Mouse (Mus musculus) kidney, adult 2 months (tissue): Measurements from ENCODE around the gene Rpl23a. TPM values are rescaled to one million over a fixed set of nuclear protein-coding genes. Genes with fewer than 3 reads are reported as not detected.

Source experiments
- DNase-seq: peaks from one replicate; pipeline ENCODE4 v3.0.0; 2021
- H3K27ac ChIP-seq: fragments of 200-500 bp; 2 replicates; pipeline ENCODE4 v1.5.1; 2012; ENCODE audit warnings: low read depth, low read length, control low read depth, inconsistent platforms; ENCODE audit not compliant: insufficient read depth
- H3K27me3 ChIP-seq: fragments of 200-500 bp; replicated peaks from 2 replicates; pipeline ENCODE4 v1.6.1; 2012; ENCODE audit warnings: mild to moderate bottlenecking, moderate library complexity, low read length, inconsistent platforms; ENCODE audit not compliant: control insufficient read depth, insufficient read depth
- H3K36me3 ChIP-seq: fragments of 200-500 bp; 2 replicates; pipeline ENCODE4 v1.6.1; 2012; ENCODE audit warnings: mild to moderate bottlenecking, moderate library complexity, low read length, inconsistent platforms; ENCODE audit not compliant: control insufficient read depth, insufficient read depth
- H3K4me1 ChIP-seq: fragments of 200-500 bp; 2 replicates; pipeline ENCODE4 v1.6.1; 2011; ENCODE audit warnings: low read length; ENCODE audit not compliant: control insufficient read depth, insufficient read depth
- H3K4me3 ChIP-seq: fragments of 200-500 bp; 2 replicates; pipeline ENCODE4 v1.5.1; 2011; ENCODE audit warnings: mild to moderate bottlenecking, low read depth, low read length, control low read depth; ENCODE audit not compliant: insufficient read depth
- CTCF ChIP-seq: fragments of 200-500 bp; conservative IDR thresholded peaks from 2 replicates; pipeline ENCODE4 v1.5.1; 2011; ENCODE audit warnings: low read depth, mild to moderate bottlenecking, control low read depth, low read length, moderate library complexity, mixed read lengths; ENCODE audit not compliant: insufficient read depth, insufficient read length
- POLR2A ChIP-seq: fragments of 200-500 bp; IDR thresholded peaks from one replicate; pipeline ENCODE4 v1.6.1; 2011; ENCODE audit warnings: low read depth, low read length, control low read depth
- WGBS: fragments of 180-500 bp; shearing (Covaris S2); methylation state at CpG from one replicate; pipeline ENCODE4 v1.1.7; 2018; 5-methylcytosine and 5-hydroxymethylcytosine counted together
- polyA plus RNA-seq: library from polyadenylated mRNA; depleted of rRNA; stranded (reverse); fragments of >200 nt; gene quantifications from 2 replicates; pipeline ENCODE4 v1.2.3, GENCODE M21; 2012

Rpl23a gene
- polyA plus RNA-seq, 1 experiment: 278 TPM

DNA sequence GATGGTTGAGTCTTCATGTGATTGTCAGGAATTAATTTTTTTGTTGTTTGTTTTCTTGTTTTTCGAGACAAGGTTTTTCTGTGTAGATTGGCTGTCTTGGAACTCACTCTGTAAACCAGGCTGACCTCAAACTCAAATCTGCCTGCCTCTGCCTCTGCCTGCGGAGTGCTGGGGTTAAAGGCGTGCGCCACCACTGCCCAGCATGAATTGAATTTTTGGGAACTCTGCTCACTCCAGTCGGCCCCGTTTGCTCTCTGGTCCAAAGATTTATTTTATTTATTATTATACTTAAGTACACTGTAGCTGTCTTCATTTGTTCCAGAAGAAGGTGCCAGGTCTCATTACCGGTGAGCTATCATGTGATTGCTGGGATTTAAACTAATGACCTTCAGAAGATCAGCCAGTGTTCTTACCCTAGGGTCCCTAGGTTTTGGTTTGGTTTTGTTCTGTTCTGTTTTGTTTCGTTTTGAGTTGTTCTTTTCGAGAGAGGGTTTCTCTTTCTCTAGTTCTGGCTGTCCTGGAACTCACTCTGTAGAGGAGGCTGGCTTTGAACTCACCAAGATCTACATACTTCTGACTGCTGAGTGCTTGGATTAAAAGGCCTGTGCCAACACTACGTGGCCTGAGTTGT lies 615 bp upstream of the Rpl23a start:
- H3K4me1 ChIP-seq: peaks cover 12% of the 10 kb centered on the region; the same call in 1 of the 2 replicates
- 0 out of 2 replicates have a peak overlapping the region, but pooled peaks have one; percentile 28 for H3K27ac ChIP-seq
- TF ChIP-seq POLR2A (no peak), CTCF (no peak)
- H3K36me3 ChIP-seq: peaks cover 4% of the 10 kb centered on the region; the same call in 1 of the 2 replicates
- DNase-seq: no peak
- no peak overlapping the region for H3K4me3 ChIP-seq
- H3K27me3 ChIP-seq: no peaks in the 10 kb centered on the region
- 49% methylated on average over 10 of the region's 10 CpGs for whole genome bisulfite sequencing

DNA sequence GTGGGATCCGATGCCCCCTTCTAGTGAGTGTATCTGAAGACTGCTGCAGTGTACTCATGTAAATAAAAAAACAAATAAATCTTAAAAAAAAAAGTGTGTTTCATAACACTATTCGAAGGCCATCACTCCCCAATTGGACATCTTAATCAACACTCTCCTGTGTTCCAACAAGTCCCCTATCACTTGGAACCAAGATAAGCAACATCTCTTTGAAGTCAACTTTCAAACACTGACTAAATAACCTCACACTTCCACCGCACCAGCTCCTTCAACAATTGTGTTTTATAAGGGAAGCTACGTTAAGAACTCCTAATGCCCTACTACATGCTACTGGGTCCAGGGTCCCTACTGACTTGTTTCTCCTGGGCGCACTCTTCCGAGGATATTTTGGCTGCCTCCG lies 934 bp downstream of the Rpl23a start:
- TF ChIP-seq CTCF (no peak), POLR2A (no peak)
- Histone ChIP-seq H3K4me3 (peak overlapping the region; percentile 100), H3K4me1 (peaks cover 9% of the 10 kb centered on the region; the same call in 1 of the 2 replicates), H3K36me3 (peaks cover 4% of the 10 kb centered on the region; the same call in 1 of the 2 replicates), H3K27me3 (no peaks in the 10 kb centered on the region), H3K27ac (no peak overlapping the region)
- no peak for DNase-seq
- 6% methylated on average over 7 of the region's 7 CpGs for WGBS

DNA sequence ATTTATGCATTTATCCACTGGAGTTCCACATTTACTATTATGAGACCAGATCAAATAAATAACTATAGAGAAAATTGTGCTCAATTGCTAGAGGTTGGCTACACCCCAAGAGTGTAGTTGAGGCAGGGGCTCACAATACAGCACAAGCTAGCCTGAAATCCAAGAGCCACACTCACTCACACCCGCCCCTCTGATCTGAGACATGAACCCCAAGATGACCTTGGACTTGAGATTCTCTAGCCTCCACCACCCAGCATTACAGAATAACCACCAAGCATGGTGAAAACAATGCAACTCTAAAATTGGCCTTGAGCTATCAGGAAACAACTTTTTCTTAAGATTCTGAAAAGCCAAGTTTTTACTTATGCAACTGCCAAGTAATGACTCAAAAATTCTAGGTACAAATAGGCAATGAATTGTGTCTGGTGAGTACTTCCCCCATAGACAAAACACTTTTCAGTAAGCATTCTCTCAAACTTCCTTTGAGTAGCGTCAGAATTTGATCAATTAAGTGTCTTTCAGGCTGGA lies 1.5 kb downstream of the Rpl23a start:
- 36% methylated on average over 2 of the region's 2 CpGs for WGBS
- Histone ChIP-seq H3K4me1 (peaks cover 9% of the 10 kb centered on the region; the same call in 1 of the 2 replicates), H3K27ac (no peak overlapping the region), H3K4me3 (no peak overlapping the region), H3K36me3 (peaks cover 4% of the 10 kb centered on the region; the same call in 1 of the 2 replicates), H3K27me3 (no peaks in the 10 kb centered on the region)
- DNase-seq: no peak
- no peak for TF ChIP-seq CTCF
- TF ChIP-seq POLR2A: no peak

DNA sequence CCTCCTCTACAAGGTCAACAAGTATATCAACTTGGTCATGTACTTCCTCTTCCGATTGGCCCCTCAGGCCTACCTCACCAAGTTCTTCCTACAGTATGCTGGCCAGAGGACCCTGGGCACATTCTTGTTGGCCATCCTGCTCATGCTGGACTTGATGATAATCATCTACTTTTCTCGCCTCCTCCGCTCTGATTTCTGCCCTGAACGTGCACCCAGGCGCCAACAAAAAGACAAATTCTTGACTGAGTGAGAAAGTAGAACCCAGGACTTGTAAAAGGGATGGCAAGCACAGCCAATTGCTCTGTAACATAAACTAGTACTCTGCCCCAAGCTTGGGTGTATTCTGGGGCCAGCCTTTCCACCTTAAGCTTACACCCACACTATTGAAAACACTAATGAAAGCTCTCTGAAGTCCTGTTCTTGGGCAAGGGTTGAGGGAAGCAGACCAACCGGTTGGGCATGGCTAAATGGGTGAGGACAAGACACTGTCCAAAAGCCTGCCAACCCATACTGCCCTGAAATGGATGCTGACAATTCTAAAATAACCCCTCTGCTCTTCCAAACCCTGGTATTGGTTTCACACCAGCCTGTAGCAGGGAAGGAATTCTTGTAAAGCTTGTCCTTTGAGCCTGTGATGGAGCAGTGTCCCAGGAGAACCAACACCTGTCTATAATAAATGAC lies 3.2 kb downstream of the Rpl23a start:
- peaks cover 4% of the 10 kb centered on the region; the same call in 1 of the 2 replicates for H3K36me3 ChIP-seq
- WGBS: 62% methylated on average over 6 of the region's 6 CpGs

DNA sequence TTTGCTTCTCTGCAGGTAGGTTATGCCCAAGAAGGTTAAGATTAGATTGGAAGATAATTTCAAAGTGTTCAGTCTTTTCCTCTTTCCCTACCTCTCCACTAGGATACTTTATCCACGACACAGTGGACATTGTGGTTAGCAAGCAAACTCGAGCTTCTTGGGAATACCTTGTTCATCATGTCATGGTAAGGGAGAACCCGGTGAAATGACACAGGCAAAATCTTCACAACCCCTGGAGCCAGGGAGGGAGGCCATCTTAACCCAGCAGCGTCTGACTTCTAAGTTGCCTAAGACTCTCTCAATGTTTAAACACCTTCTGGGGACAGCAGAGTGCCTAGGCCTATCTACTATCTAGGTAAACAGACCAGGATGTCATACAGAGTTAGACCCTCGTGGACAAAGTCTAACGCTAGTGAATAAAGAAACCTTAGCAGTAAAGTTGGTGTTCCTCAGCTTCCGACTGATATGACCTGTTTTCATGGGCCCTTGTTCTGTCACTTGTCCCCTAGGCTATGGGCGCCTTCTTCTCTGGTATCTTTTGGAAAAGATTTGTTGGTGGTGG lies 3.9 kb downstream of the Rpl23a start:
- Histone ChIP-seq H3K27ac (peak overlapping the region; percentile 54), H3K27me3 (no peaks in the 10 kb centered on the region), H3K36me3 (peaks cover 4% of the 10 kb centered on the region; the same call in 1 of the 2 replicates), H3K4me3 (peak overlapping the region; percentile 88), H3K4me1 (peaks cover 13% of the 10 kb centered on the region; the same call in 1 of the 2 replicates)
- TF ChIP-seq CTCF (no peak), POLR2A (no peak)
- no peak for DNase-seq
- WGBS: 35% methylated on average over 8 of the region's 8 CpGs

More for the DNA sequence above, 3.2 kb downstream of the Rpl23a start:
- Histone ChIP-seq H3K4me1 (peaks cover 13% of the 10 kb centered on the region; the same call in 1 of the 2 replicates), H3K27me3 (no peaks in the 10 kb centered on the region), H3K4me3 (no peak overlapping the region), H3K27ac (no peak overlapping the region)
- no peak for DNase-seq
- no peak for TF ChIP-seq CTCF
- no peak for TF ChIP-seq POLR2A

DNA sequence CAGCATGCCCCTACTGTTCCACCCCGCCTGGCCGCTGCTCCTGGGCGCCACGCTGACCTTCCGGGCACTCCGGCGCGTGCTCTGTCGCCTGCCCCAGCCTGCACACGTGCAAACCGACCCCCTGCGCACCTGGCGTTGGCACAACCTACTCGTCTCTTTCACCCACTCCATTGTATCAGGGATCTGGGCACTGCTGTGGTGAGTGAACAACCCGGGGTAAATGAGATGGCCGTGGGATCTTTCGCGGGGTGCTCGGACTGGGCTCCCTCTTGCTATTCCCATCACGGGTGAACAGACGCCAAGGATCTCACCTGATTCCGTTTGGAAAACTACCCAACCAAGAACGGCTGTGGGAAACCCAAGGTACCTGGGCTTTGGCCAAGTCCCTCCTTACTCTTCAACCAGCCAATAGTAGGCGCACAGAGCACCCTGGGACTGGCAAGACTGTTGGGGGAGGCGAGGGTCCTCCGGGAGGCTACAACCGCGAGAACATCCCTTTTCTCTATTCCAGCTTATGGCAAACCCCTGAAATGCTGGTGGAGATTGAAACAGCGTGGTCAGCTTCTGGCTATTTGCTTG lies 4.4 kb downstream of the Rpl23a start:
- Histone ChIP-seq H3K27ac (peak overlapping the region; percentile 98), H3K27me3 (no peaks in the 10 kb centered on the region), H3K4me1 (peaks cover 13% of the 10 kb centered on the region; the same call in 1 of the 2 replicates), H3K36me3 (peaks cover 4% of the 10 kb centered on the region; the same call in 1 of the 2 replicates), H3K4me3 (peak overlapping the region; percentile 88)
- no peak for TF ChIP-seq CTCF
- TF ChIP-seq POLR2A: no peak
- 5% methylated on average over 29 of the region's 29 CpGs for WGBS
- peak; percentile 94 for DNase-seq
